Mouse (Mus musculus): ENCODE results near the gene Duxbl2. TPM values are rescaled to one million over a fixed set of nuclear protein-coding genes. Genes with fewer than 3 reads are reported as not detected.
"Not testable (repeated sequence)": the region's sequence is repeated elsewhere in the genome, so short reads cannot be mapped to it uniquely, and the experiment has no call there.

Gene Duxbl2
- 8.3 TPM in 1 of 2 replicates, not detected in the other for polyA plus RNA-seq (2016; fragmentation: Nextera tagmentation; extraction: Ambion mirVana)

DNA sequence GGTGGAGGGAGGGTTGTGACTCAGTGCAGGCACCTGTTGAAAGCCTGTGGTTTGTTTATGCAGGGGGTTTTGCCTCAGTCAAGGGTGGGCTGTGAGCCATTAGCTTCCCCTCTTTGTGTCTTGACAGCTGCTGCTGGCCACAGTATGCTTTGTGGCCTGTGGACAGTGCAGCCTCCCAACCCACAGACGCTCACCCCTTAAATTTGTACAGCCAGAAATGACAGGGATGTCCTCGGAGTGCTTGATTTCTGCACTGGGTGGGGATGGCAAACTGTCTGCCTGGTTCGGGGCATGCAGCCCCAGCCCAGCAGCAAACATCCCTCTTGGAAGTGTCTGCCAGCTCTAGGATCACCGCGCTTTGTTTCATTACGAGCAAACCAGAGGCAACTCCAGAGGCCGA is at the start of gene Duxbl2:
Duxbl2 (plus strand) TSS at position 200 of the 400 bp plus-strand sequence.
- not testable (repeated sequence) for H3K4me2 ChIP-seq (replicated peaks); H3K36me3 ChIP-seq; H3K9me3 ChIP-seq; H3K9ac ChIP-seq (replicated peaks); H3K4me3 ChIP-seq; H3K27me3 ChIP-seq; H3K4me1 ChIP-seq; H3K27ac ChIP-seq (replicated peaks)
- peak; percentile 54; the same call in 1 of the 2 replicates for ATAC-seq (ENCODE audit: low FRiP score, low read depth)
- no CpG with 5 or more reads among the region's 7 CpGs for WGBS

DNA sequence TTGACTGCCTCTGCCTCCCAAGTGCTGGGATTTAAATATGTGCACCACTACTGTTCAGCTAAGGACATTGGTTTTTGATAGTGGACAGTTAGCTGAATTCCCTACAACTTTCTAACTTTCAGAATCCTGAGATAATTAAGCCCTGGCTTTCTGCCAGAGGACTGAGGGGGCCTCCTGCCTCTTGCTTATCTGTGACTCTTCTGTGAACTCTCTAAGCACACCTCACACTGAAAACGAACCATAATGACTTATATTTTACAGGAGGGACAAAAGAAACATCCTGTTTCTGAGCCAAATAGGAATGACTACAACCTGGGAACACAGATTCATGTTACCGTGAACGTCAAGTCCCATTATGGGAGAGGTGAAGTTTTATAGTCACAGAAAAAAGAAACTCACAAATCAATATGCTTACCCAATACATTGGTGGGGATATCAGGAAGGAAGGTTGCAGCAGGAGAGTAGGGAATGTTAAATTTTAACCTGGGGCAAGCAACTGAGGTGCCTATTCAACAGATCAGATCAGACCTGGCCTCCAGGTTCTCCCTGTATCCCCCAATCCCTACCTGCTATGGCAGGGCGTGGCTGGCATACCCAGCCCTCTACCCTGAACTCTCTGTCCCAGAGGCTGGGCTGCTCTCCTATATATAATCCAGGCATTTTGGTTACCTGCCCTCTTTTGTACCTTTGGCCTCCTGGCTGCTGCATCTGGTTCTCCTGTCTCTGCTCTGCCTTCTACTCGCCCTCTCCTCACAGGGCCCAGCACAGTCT is 41.3 kb upstream of the Duxbl2 start:
- not testable (repeated sequence) for H3K4me2 ChIP-seq (replicated peaks); H3K4me1 ChIP-seq; H3K9me3 ChIP-seq; H3K36me3 ChIP-seq; H3K27ac ChIP-seq (replicated peaks); H3K4me3 ChIP-seq; H3K9ac ChIP-seq (replicated peaks); ATAC-seq (ENCODE audit: low FRiP score, low read depth); H3K27me3 ChIP-seq
- WGBS, result no CpG with 5 or more reads among the region's 5 CpGs

DNA sequence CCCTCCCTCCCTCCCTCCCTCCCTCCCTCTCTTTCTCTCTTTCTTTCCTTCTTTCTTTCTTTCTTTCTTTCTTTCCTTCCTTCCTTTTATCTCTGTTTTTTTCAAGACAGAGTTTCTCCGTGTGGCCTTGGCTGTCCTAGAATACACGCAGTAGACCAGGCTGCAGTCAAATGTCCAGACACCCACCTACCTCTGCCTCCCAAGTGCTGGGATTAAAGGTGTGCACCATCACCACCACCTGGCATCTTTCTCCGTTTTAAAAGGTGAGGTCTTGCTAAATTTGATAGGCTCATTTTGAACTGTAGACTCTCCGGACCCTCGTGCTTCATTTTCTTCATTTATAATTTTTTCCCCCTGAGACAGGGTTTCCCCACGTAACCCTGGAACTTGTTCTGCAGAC is 36.9 kb upstream of the Duxbl2 start, which contains the start of gene Cphx2:
Cphx2 (plus strand) TSS at position 301 of the 400 bp plus-strand sequence.
- not testable (repeated sequence) for ATAC-seq (ENCODE audit: low FRiP score, low read depth); H3K4me1 ChIP-seq; H3K9ac ChIP-seq (replicated peaks); H3K4me2 ChIP-seq (replicated peaks); H3K4me3 ChIP-seq; H3K27me3 ChIP-seq; H3K9me3 ChIP-seq; H3K36me3 ChIP-seq; H3K27ac ChIP-seq (replicated peaks)
- no CpG with 5 or more reads among the region's 6 CpGs for WGBS

DNA sequence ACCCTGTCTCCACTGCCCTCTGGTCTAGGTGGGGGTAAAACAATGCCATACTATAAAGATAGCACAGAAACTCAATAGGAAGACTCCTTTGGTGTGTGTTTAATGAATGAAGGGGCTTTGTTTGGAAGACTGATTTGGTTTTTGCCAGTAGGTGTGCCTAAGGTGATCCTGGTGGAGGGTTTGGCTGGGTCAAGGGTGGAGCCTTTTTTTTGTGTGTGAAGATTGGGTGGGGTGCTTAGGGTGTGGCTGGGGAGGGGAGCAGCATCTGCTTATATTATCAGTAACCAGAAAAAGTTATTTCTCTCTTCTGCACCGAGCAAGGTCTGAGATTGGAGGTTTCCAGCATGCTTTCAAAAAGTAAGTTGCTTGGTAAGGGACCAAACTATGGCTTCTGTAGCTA is 36.2 kb upstream of the Duxbl2 start, which contains the start of gene Cphx3:
Cphx3 (plus strand) TSS at position 301 of the 400 bp plus-strand sequence.
- no CpG with 5 or more reads among the region's 1 CpGs for WGBS
- not testable (repeated sequence) for H3K4me1 ChIP-seq; H3K27me3 ChIP-seq; H3K4me2 ChIP-seq (replicated peaks); H3K4me3 ChIP-seq; H3K9me3 ChIP-seq; H3K27ac ChIP-seq (replicated peaks); H3K36me3 ChIP-seq; ATAC-seq (ENCODE audit: low FRiP score, low read depth); H3K9ac ChIP-seq (replicated peaks)

DNA sequence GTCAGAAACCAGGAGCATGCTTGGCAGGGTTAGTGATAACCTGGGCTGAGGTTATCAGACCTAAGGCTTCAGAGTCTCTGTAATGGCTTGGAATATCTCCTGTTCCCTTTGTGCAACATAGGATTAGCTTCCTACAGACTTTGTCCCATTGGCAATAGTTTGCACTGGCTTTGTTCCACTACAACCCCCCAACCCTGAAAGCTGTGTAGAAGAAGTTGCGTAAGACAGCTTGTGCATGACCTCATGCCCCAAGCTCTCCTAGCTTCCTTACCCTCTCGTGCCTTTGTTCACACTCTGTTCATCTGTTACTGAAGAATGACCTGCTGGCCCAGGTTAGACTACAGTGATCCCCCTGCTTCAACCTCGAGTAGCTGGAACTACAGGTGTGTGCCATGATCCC is 20.5 kb upstream of the Duxbl2 start:
- WGBS, result no CpG with 5 or more reads among the region's 3 CpGs
- not testable (repeated sequence) for H3K4me1 ChIP-seq; H3K9me3 ChIP-seq; H3K4me3 ChIP-seq; H3K36me3 ChIP-seq; H3K9ac ChIP-seq (replicated peaks); H3K4me2 ChIP-seq (replicated peaks); H3K27me3 ChIP-seq; ATAC-seq (ENCODE audit: low FRiP score, low read depth); H3K27ac ChIP-seq (replicated peaks)

DNA sequence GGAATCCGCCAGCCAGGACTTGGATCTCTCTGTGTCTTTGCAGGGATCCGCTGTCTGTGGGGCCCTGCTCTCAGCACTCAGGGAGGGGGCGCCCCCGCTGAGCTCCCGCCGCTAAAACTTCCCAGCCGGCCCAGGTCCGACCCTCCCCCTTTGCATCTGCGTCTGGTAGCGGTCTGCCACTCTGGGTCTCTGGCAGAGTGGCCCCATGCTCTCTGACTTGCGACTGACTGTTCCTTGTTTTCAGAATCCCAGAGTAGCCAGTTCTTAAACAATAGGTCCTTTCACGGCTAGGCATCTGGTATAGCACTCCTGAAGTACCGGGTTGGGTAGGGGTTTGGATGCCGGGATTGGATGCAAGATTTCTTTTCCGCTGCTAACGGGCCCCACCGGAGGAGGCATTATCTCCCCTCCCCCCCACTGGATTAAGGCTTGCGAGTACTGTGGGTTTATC is 426 bp downstream of the Duxbl2 start:
- H3K27ac ChIP-seq (replicated peaks); H3K27me3 ChIP-seq; H3K4me2 ChIP-seq (replicated peaks); H3K9me3 ChIP-seq; H3K36me3 ChIP-seq; H3K4me1 ChIP-seq; H3K4me3 ChIP-seq; H3K9ac ChIP-seq (replicated peaks): not testable (repeated sequence)
- peak; percentile 96 for ATAC-seq (ENCODE audit: low FRiP score, low read depth)
- WGBS, result no CpG with 5 or more reads among the region's 18 CpGs

DNA sequence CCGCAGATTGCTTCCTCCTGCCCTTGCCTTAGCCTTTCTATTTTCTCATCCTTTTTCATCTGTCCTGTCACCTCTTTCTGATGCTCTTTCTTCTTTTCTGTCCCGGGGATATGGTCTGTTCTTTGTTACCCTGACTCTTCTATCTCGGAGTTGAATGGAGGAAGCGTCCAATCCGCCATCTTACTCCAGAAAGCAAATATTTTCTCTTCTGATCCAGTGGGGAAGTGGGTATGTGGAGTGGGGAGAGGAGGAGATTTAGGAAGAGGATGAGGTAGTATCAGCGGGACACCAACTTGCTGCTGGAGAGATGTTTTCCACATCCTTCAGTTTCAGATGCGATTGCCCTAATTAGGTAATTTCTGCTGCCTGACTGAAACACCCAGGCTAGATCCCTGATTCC is 946 bp downstream of the Duxbl2 start:
- H3K9ac ChIP-seq (replicated peaks); H3K27ac ChIP-seq (replicated peaks); H3K4me2 ChIP-seq (replicated peaks); H3K9me3 ChIP-seq; H3K4me1 ChIP-seq; H3K4me3 ChIP-seq; H3K36me3 ChIP-seq; ATAC-seq (ENCODE audit: low FRiP score, low read depth); H3K27me3 ChIP-seq: not testable (repeated sequence)
- WGBS, result no CpG with 5 or more reads among the region's 7 CpGs

DNA sequence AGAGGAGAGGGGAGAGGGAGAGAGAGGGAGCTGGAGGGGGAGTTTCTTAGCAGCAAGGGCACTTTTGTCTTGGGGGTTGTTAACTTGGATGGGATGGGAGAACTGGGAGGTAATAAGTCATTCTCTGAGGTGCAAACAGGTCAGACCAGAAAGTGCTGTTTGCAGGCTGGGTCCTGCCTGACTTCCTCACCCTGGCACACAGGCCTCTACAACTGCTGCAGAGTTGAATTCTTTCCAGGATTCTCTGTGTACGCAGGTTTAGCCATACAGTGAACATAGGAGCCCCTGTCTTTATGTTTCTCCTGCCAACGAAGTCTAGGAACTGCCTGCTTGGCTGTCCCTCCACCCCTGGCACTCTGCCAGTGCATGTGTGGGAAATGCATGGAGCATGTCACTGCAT is 28.9 kb downstream of the Duxbl2 start:
- not testable (repeated sequence) for H3K4me1 ChIP-seq; H3K27ac ChIP-seq (replicated peaks); H3K9me3 ChIP-seq; H3K4me2 ChIP-seq (replicated peaks); H3K4me3 ChIP-seq; H3K9ac ChIP-seq (replicated peaks); H3K36me3 ChIP-seq; H3K27me3 ChIP-seq; ATAC-seq (ENCODE audit: low FRiP score, low read depth)
- no CpG with 5 or more reads among the region's 2 CpGs for WGBS

DNA sequence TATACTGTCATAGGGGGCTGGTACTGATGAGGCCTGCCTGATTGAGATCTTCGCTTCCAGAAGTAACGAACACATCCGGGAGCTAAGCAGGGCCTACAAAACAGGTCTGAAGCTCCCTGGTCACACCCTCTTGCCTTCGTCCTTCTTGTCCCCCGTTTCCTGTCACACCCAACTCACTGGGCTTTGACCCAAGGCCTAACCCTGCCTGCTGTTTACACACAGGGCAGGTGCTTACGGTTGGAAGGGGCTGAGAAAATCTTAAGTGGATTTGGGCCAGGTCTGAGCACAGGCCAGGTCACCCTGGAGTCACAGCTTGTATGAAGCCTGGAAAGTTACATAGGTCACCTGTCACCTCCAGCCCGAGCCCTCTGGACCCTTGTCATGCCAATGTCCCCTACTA is 37.9 kb downstream of the Duxbl2 start:
- ATAC-seq (ENCODE audit: low FRiP score, low read depth); H3K27ac ChIP-seq (replicated peaks); H3K27me3 ChIP-seq; H3K9me3 ChIP-seq; H3K4me2 ChIP-seq (replicated peaks); H3K4me1 ChIP-seq; H3K9ac ChIP-seq (replicated peaks); H3K36me3 ChIP-seq; H3K4me3 ChIP-seq: not testable (repeated sequence)
- no CpG with 5 or more reads among the region's 7 CpGs for WGBS

DNA sequence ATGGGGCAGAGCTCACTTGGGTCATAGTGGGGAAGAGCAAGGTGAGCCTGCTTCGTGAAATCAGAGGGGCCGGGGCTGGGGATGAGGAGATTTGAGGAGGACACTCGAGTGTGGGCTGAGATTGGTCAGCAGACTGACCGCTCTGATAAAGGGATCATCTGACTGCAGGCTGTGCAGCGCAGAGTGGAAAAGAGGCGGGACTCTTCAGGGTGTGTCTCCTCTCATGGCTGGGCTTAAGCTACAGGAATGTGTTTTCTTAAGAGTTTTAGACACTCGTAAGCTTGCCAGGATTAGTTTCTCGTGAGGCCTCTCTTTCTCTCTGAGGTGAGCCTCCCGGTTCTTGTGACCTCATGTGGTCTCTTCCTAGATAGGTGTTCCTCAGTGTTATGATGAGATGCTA is 43.0 kb downstream of the Duxbl2 start:
- not testable (repeated sequence) for H3K4me3 ChIP-seq; H3K4me2 ChIP-seq (replicated peaks); ATAC-seq (ENCODE audit: low FRiP score, low read depth); H3K9ac ChIP-seq (replicated peaks); H3K9me3 ChIP-seq; H3K4me1 ChIP-seq; H3K27ac ChIP-seq (replicated peaks); H3K27me3 ChIP-seq; H3K36me3 ChIP-seq
- no CpG with 5 or more reads among the region's 9 CpGs for WGBS

DNA sequence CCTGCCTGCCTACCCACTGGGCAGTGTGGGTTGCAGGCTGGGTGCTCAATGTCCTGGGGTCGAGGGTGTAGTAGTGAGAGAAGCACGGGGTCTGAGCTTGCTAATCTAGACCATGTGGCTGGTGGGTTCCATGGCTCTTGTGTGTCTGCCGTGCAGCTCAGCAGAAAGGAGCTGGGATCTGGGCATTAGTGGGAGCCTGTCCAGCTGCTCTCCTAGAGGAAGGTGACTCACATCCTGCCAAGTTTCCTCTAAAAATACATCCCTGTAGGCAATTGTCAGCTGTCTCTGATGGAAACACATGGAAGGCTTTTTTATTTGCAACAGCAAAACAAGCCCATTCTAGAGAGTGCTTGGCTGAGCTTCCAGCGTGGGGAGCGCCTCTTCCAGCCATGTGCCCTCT is 44.3 kb downstream of the Duxbl2 start:
- not testable (repeated sequence) for ATAC-seq (ENCODE audit: low FRiP score, low read depth); H3K9ac ChIP-seq (replicated peaks); H3K27ac ChIP-seq (replicated peaks); H3K36me3 ChIP-seq; H3K4me3 ChIP-seq; H3K9me3 ChIP-seq; H3K27me3 ChIP-seq; H3K4me2 ChIP-seq (replicated peaks); H3K4me1 ChIP-seq
- no CpG with 5 or more reads among the region's 5 CpGs for WGBS

DNA sequence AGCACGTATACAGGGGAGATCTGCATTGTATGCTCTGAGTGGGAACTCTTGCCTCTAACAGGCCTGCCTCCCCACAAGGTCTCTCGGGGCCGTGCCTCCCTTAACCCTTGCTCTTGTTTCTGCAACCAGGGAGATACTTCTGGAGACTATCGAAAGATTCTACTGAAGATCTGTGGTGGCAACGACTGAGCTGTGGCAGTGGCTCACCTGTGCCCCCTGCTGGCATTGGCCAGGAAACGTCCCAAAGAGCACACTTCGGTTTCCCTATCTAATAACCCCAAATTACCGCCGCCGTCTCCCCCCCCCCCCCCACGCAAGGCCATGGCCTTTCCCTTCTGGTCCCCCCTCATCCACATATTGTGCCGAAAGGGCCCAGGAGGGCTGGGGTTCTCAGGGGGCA is 47.1 kb downstream of the Duxbl2 start:
- H3K36me3 ChIP-seq; H3K9ac ChIP-seq (replicated peaks); H3K27ac ChIP-seq (replicated peaks); H3K4me3 ChIP-seq; H3K4me2 ChIP-seq (replicated peaks); H3K4me1 ChIP-seq; H3K27me3 ChIP-seq; H3K9me3 ChIP-seq; ATAC-seq (ENCODE audit: low FRiP score, low read depth): not testable (repeated sequence)
- WGBS, result no CpG with 5 or more reads among the region's 12 CpGs

DNA sequence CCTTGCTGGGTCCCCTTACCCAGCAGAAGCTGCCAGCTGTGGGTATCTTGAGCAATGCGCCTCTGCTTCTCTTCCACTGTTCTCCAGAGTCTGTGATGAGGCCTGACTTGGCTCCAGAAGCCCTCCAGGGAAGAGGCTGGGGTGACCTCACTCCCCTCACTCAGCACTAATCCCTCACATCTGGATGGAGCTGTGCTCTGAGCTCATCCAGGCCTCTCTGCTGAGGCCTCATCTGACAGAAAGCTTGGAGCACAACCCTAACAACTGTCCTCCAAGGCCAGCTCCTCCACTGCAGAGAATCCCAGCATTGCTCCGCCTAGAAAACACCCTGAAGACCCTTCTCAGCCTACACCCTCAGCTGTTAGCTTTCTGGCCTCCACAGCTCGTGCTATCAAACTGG is 55.8 kb downstream of the Duxbl2 start:
- H3K27ac ChIP-seq (replicated peaks); H3K9me3 ChIP-seq; H3K36me3 ChIP-seq; ATAC-seq (ENCODE audit: low FRiP score, low read depth); H3K9ac ChIP-seq (replicated peaks); H3K4me1 ChIP-seq; H3K27me3 ChIP-seq; H3K4me3 ChIP-seq; H3K4me2 ChIP-seq (replicated peaks): not testable (repeated sequence)
- WGBS, result no CpG with 5 or more reads among the region's 3 CpGs
